Mouse (Mus musculus) embryonic fibroblast, embryonic 13.5 days (primary cell): ENCODE data around the gene Aurka. TPM values are rescaled to one million over a fixed set of nuclear protein-coding genes. Genes with fewer than 3 reads are reported as not detected.
A peak's percentile ranks its signal among the peaks of the same experiment; 100 is the strongest.

Experiments
- H3K27ac ChIP-seq: 2 replicates; pipeline ENCODE4 v1.5.1; 2012; ENCODE audit warnings: low read length, control low read depth, inconsistent platforms; ENCODE audit not compliant: insufficient read depth
- H3K4me1 ChIP-seq: 2 replicates; pipeline ENCODE4 v1.6.1; 2011; ENCODE audit warnings: low read length; ENCODE audit not compliant: control insufficient read depth, insufficient read depth
- H3K4me3 ChIP-seq: 2 replicates; pipeline ENCODE4 v1.5.1; 2011; ENCODE audit warnings: mild to moderate bottlenecking, control low read depth, low read length; ENCODE audit not compliant: insufficient read depth
- CTCF ChIP-seq: IDR thresholded peaks from 2 replicates; pipeline ENCODE4 v1.5.1; 2011; ENCODE audit warnings: mild to moderate bottlenecking, control low read depth, low read length, moderate library complexity, borderline replicate concordance; ENCODE audit not compliant: insufficient read depth
- POLR2A ChIP-seq: IDR thresholded peaks from 2 replicates; pipeline ENCODE4 v1.6.1; 2011; ENCODE audit warnings: low read depth, mild to moderate bottlenecking, control low read depth, low read length, moderate library complexity
- polyA plus RNA-seq: library from polyadenylated mRNA; stranded (reverse); fragments of >200 nt; gene quantifications from 2 replicates; pipeline ENCODE4 v1.2.4, GENCODE M21; 2011; ENCODE audit warnings: low read depth; ENCODE audit not compliant: missing spikeins, insufficient read length

The Aurka gene
- polyA plus RNA-seq, 1 experiment = 35.5 TPM

- Histone ChIP-seq H3K4me3 (no peak overlapping the region), H3K27ac (no peak overlapping the region), H3K4me1 (no peaks in the 10 kb centered on the region)
- no peak for TF ChIP-seq POLR2A
- no peak for TF ChIP-seq CTCF
Observed at GRCm38 (mm10) chr2:172353218-172353617, 17.1 kb downstream of the Aurka start.

- Histone ChIP-seq H3K4me3 (no peak overlapping the region), H3K4me1 (no peaks in the 10 kb centered on the region), H3K27ac (no peak overlapping the region)
- TF ChIP-seq POLR2A = no peak
- TF ChIP-seq CTCF = no peak
Observed at GRCm38 (mm10) chr2:172350773-172351172, 19.6 kb downstream of the Aurka start.

GRCm38 (mm10) chr2:172349776-172350175 lies 20.6 kb downstream of the Aurka start:
- H3K4me3 ChIP-seq = no peak overlapping the region
- TF ChIP-seq POLR2A (no peak), CTCF (no peak)

GRCm38 (mm10) chr2:172348297-172348950 lies 21.9 kb downstream of the Aurka start:
- TF ChIP-seq CTCF = no peak
- no peak for TF ChIP-seq POLR2A
- Histone ChIP-seq H3K4me3 (no peak overlapping the region), H3K4me1 (no peaks in the 10 kb centered on the region), H3K27ac (no peak overlapping the region)

More at GRCm38 (mm10) chr2:172349776-172350175, 20.6 kb downstream of the Aurka start:
- no peak overlapping the region for H3K27ac ChIP-seq
- H3K4me1 ChIP-seq = no peaks in the 10 kb centered on the region

- Histone ChIP-seq H3K4me1 (no peaks in the 10 kb centered on the region), H3K4me3 (no peak overlapping the region), H3K27ac (no peak overlapping the region)
- TF ChIP-seq POLR2A (no peak), CTCF (no peak)
Observed at GRCm38 (mm10) chr2:172346933-172347611, 23.3 kb downstream of the Aurka start.

GRCm38 (mm10) chr2:172346034-172346929 lies 24.1 kb downstream of the Aurka start:
- no peaks in the 10 kb centered on the region for H3K4me1 ChIP-seq
- H3K27ac ChIP-seq = no peak overlapping the region
- TF ChIP-seq CTCF (no peak), POLR2A (no peak)
- H3K4me3 ChIP-seq = peak overlapping the region; percentile 65

- no peaks in the 10 kb centered on the region for H3K4me1 ChIP-seq
- peak within 1 kb of the TSS; percentile 56 for H3K27ac ChIP-seq
- peak within 1 kb of the TSS; percentile 65 for H3K4me3 ChIP-seq
- TF ChIP-seq CTCF = no peak
- TF ChIP-seq POLR2A = peak; percentile 87
Observed at GRCm38 (mm10) chr2:172345258-172345738, 25.0 kb downstream of the Aurka start, which contains the start of gene Fam210b. Gene Fam210b (plus strand): TSS chr2:172345565.

GRCm38 (mm10) chr2:172344669-172345068 lies 25.7 kb downstream of the Aurka start:
- peak overlapping the region; percentile 56 for H3K27ac ChIP-seq

GRCm38 (mm10) chr2:172343751-172344150 lies 26.6 kb downstream of the Aurka start:
- H3K4me3 ChIP-seq = no peak overlapping the region
- H3K4me1 ChIP-seq = no peaks in the 10 kb centered on the region
- H3K27ac ChIP-seq = no peak overlapping the region
- TF ChIP-seq POLR2A (no peak), CTCF (no peak)

More at GRCm38 (mm10) chr2:172344669-172345068, 25.7 kb downstream of the Aurka start:
- no peak overlapping the region for H3K4me3 ChIP-seq
- H3K4me1 ChIP-seq = no peaks in the 10 kb centered on the region
- TF ChIP-seq POLR2A (no peak), CTCF (no peak)
